Mouse (Mus musculus) right cerebral cortex, postnatal 4 days (tissue): Measurements from ENCODE around the gene Cd300a.
"Not testable (repeated sequence)": the region's sequence is repeated elsewhere in the genome, so short reads cannot be mapped to it uniquely, and the experiment has no call there.

Experiments
- DNase-seq: peaks from one replicate; pipeline ENCODE4 v3.0.0-alpha.2; 2022

The Cd300a gene

DNA sequence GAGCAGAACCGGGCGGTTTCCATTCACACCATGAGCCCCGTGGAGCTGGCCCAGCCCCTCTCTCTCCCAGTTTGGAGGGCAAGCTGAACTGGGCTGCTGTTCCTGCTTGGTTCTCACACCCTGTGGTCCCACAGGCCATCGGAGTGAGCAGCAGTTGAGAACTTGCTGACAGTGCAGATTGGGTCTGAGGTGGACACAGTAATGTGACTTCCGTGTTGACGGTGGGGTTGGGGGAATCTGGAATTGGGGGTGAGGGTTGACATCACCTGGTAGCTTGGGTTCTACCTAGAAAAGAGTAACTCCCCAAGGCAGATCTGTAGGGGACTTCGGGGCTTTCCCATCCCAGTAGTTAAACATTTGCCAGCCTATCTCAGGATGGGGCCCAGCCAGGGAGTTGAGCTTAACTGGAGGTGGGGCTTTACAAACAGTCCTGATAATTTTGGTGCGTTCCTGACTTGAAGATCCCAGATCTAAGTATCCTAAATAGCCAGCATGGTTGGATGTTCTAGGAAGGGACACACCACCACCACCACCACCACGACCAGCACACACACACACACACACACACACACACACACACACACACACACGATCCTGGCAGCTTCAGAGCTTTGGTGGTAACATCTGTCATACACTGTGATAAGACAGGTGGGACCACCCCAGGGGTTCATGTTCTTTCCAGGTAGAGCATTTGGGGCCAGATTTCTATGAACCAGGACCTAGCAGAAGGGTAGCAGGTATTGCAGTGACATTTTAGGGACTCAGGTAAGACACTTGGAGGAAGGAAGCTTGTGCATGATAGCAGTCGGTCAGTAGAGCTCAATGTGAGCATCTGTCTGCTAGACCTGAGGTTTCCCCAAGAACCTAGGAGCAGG is 22.2 kb upstream of the Cd300a start:
- DNase-seq, result no peak

GRCm38 (mm10) chr11:114868280-114868679 is 21.6 kb upstream of the Cd300a start:
- DNase-seq, result no peak

- DNase-seq, result no peak
Measured at GRCm38 (mm10) chr11:114869787-114870186, 20.1 kb upstream of the Cd300a start.

DNA sequence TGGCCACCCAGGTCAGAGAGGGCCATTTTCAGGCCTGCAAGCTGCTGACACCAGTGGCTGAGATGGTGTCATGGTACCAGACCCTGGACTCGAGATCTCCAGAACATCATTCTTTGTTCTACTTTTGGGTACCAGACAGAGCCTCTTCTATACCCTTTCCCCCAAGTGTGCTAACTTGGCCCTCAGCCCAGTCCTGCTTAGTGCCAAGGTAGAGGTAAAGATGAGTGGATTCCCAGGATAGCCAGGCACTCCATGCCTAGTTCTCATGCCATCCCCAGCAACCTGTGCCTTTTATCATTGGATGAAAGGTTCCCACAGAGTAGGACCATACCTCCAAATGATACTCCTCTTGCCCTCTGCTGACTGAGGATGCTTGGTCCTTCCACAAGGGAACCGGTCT is 18.3 kb upstream of the Cd300a start:
- no peak for DNase-seq

- no peak for DNase-seq
Measured at GRCm38 (mm10) chr11:114873022-114873817, 16.6 kb upstream of the Cd300a start.

DNA sequence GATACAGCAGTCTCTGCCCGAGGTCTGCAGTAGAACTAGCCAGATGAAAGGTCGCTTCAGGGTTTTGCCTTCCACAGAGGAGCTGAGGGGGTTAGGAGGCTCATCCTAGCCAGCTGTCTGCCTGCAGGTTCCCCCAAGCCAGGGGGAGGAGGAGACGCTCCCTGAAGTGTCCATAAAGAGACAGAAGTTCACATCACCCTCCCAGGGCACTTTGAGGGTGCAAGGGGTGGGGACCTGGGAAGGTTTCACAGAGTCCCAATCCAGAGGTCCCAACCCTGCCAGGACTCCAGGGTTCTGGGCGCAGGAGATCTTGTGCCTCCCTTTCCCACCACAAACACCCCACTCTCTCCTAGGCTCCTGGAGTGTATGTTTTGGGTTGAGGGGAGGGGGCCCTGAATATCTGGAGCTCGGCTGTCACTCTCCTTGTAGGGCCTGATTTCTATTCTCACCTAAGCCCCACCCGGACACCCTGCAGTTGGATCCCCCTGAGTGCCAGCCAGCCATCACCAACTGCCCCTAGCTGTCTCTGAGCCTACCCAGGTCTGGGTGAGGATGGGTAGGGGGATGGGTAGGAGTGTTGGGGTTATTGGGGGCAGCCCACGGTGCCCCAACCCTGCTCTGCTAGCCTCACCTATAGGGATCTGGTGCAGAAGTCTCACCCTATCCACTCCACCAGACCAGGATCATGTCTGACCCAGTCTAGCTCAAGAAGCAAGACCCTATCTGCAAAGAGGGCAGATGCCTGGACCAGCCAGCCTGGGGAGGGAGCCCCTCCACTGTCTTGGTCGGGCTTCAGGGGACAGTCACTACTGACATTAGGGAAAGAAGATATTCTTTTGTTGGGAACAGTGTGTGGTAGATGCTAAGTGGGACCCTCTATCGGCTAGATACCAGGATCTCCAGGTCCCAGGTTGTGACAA is 15.4 kb upstream of the Cd300a start:
- DNase-seq, result no peak

DNA sequence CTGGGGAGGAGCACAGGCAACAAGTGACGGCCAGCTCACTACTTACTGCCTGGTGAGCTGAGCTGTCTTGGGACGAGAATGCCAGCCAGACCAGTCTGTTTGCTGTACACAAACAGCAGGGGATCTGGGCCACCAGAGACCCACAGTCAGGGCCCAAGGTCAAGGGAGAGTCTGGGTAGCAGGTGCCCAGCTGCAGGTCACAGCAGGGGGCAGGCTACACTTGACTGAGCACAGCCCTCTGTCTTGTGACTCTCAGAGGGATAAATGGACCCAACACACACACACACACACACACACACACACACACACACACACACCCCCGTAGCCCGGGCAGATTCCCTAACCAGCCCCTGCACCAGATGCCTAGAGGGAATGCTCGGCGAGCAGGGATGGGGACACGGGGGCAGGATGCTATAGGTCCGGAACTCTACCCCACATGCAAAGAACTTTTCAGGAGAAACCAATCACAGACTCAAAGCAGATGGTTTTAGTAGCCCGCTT is 14.5 kb upstream of the Cd300a start:
- DNase-seq, result no peak

DNA sequence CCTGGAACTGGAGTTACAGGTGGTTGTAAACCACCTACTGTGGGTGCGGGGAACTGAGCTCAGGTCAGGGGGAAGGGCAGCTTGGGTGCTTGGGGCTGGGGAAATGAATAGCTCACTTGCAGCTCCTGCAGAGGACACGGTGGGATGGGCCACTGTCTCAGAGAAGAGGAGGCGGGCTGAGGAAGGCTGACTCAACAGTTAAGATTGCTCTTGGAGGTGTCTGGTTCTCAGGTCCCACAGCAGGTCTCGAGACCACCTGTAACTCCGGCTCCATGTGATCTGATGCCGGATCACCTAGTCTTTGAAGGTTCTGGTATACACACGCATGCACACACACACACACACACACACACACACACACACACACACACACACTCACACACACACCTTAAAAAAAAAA is 13.7 kb upstream of the Cd300a start:
- no peak for DNase-seq

- no peak for DNase-seq
Measured at GRCm38 (mm10) chr11:114876621-114877020, 13.2 kb upstream of the Cd300a start.

DNA sequence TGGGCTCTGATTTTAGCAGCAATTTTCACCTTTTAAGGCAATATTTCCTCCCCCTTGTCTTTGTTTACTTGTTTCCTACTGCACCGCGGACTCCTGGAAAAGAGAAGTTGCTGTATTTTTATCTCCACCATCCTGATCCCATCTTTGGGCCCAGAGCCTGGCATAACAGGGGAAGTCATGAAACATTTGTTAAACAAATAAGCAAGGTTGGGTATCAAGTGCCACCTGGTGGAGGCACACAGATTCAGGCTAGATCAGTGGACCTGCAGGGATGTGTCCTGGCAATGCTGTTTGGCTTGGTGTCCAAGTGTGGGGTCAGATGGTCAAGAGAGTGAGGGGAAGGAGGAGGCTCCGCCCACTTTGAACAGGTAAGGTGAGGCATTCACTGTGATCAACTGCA is 12.7 kb upstream of the Cd300a start:
- DNase-seq, result no peak

GRCm38 (mm10) chr11:114879666-114880065 is 10.2 kb upstream of the Cd300a start:
- DNase-seq, result no peak

GRCm38 (mm10) chr11:114880185-114880584 is 9.7 kb upstream of the Cd300a start:
- DNase-seq, result no peak

DNA sequence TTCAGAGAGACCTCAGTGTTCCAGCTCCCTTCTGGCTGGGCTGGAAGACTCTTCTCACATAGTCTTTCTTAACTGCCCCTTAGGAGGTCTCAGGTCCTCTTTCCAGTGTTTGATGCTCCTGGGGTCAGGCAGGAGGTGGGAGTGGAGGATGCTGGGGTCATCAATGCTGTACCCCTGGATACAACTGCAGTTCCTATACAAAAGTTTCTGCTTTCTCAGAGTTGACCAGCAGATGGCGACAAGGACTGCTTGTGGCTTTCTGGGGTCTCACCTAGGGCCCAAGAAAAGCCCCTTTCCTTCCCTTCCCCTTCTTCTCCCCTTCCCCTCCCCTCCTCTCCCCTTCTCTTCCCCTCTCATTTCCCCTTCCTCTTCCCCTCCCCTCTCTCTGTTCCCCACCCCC is 9.3 kb upstream of the Cd300a start:
- peak; percentile 60 for DNase-seq

- DNase-seq, result no peak
Measured at GRCm38 (mm10) chr11:114883251-114883789, 6.5 kb upstream of the Cd300a start.

GRCm38 (mm10) chr11:114884380-114885100 is 5.3 kb upstream of the Cd300a start:
- DNase-seq, result peak; percentile 15

DNA sequence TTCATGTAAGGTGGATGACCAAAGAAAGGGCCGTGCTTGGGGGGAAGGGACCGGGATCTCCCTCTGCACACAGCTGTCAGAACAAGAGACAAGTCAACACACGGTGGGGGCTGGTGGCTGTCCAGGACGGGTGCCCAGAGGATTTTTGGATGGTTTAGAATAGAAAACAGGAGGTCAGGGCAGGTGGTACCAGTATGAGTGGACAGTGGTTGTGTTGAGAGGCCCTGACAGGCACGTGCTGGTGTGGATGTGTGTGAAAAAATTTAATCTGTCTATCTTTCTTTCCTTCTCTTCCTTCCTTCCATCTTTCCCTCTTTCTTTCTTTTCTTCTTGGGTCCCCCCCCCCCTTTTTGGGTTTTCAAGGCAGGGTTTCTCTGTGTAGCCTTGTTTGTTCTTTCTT is 701 bp downstream of the Cd300a start:
- DNase-seq, result no peak

GRCm38 (mm10) chr11:114896085-114896484 is 6.2 kb downstream of the Cd300a start:
- DNase-seq, result no peak

DNA sequence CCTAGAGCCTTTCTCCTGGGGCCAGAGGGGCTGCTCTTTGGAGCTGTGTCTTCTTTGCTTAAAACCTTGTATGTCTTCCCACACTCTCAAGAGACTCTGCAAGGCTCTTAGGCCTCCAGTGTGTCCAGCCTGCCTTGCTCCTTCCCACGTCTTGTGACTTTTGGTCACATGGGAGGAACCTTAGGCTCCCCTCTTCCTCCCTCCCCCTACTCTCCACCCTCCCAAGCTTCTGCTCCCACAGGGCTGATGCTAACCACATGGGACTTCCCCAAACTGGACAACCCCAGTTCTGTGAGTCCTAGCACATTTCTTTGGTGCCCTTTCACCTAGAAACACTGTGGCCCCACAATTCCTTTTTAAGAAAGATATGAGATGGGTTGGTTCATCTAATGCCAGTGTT is 8.2 kb downstream of the Cd300a start:
- DNase-seq, result no peak

- no peak for DNase-seq
Measured at GRCm38 (mm10) chr11:114903224-114903623, 13.4 kb downstream of the Cd300a start.

DNA sequence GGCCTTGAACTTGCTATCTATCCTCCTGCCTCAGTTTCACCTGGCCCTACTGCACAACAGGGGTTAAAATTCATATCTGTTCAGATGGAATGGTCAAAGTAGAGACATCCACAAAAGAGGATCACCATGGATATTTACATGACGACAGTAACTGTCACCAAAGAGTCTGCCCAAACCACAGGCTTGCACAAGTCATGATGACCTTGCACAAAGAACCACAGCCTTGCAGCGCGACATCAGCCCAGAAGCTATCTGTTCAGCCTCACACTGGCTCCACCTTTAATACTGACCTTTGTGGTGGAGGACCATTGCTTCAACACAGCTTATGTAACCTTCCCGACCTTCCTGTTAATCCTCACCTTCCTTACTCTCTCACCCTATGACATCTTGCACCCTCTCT is 17.7 kb downstream of the Cd300a start:
- DNase-seq, result no peak

GRCm38 (mm10) chr11:114908086-114908485 is 18.2 kb downstream of the Cd300a start:
- DNase-seq, result no peak

DNA sequence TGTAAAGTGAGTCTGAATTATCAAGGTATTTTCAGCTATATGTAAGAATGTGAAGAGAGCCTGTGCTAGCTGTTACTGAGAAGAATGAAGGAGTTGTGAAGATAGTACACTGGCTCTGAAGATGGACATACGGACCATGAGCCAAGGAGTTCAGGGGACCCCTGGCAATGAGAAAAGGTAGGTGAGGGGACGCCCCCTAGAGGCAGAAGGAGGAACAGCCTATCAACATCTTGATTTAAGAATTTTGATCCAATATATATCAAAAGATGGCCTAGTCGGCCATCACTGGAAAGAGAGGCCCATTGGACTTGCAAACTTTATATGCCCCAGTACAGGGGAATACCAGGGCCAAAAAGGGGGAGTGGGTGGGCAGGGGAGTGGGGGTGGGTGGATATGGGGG is 19.7 kb downstream of the Cd300a start:
- not testable (repeated sequence) for DNase-seq
